Mouse (Mus musculus): ENCODE measurements around the gene Pink1. TPM values are rescaled to one million over a fixed set of nuclear protein-coding genes. Genes with fewer than 3 reads are reported as not detected.
"Not testable (repeated sequence)": the region's sequence is repeated elsewhere in the genome, so short reads cannot be mapped to it uniquely, and the experiment has no call there.

Gene Pink1
- polyA plus RNA-seq, 1 experiment: 9.7 TPM

DNA sequence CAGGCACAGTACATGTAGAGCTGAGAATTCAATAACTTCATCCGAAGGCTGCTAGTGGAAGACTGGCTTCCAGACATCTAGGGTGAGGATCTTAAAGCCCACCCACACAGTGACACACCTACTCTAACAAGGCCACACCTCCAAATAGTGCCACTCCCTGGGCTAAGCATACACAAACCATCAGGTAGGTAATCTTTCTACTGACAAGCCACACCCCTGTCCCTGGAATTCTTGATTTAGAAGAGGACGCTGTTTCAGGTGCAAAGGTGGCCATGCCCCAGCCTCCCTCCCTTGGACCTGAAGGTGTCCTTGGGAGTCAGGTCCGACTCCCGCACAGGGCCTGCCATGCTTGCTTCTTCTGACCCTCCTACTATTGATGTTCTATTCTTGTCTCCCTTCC is 7.0 kb upstream of the Pink1 start:
- Histone ChIP-seq H3K79me2 (ENCODE audit: control insufficient read depth, insufficient read depth) (no peaks in the 10 kb centered on the region), H3K79me3 (ENCODE audit: low read depth) (no peaks in the 10 kb centered on the region), H3K4me3 (ENCODE audit: insufficient read depth, poor library complexity, severe bottlenecking) (no peak overlapping the region), H3K27me3 (ENCODE audit: control insufficient read depth, insufficient read depth, insufficient read length) (no peaks in the 10 kb centered on the region), H3ac (ENCODE audit: control insufficient read depth, insufficient read length, low read depth) (no peak overlapping the region), H3K36me3 (ENCODE audit: control insufficient read depth, insufficient read depth) (no peaks in the 10 kb centered on the region)
- no peak for TF ChIP-seq MYOG (IDR thresholded peaks at IDR 0.05; ENCODE audit: control insufficient read depth, extremely low read depth, insufficient read length)
- no peak for TF ChIP-seq MYOD1 (IDR thresholded peaks at IDR 0.05; ENCODE audit: control insufficient read depth, insufficient read length, low read depth)
- no peak for TF ChIP-seq USF1 (IDR thresholded peaks at IDR 0.05; ENCODE audit: low read depth)
- no peak for TF ChIP-seq MAX (IDR thresholded peaks at IDR 0.05)
- no peak for TF ChIP-seq CTCF (IDR thresholded peaks at IDR 0.05; ENCODE audit: control insufficient read depth, insufficient read depth, insufficient read length)

DNA sequence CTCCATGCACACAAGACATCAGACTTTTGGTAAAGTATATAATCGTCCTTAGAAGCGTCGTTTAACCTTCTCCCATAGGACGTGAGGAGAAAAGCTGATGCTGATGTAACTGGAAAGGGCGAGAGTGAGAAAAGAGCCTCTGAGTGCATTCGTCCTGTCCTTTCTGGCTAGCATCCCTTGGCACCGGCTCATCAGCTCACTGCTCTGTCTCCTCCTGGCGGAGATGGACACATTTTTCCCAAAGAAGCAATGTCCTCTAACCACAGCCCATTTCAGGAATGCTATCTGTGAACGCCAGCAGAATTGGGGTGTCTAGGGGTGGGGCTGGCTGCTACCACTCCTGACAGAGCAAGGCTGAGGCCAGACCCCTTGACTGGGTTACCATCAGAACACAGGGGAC is 5.5 kb upstream of the Pink1 start:
- H3K27me3 ChIP-seq (ENCODE audit: control insufficient read depth, insufficient read depth, insufficient read length): no peaks in the 10 kb centered on the region
- no peaks in the 10 kb centered on the region for H3K36me3 ChIP-seq (ENCODE audit: control insufficient read depth, insufficient read depth)
- TF ChIP-seq FOSL1 (IDR thresholded peaks at IDR 0.05; ENCODE audit: insufficient read depth, low read length, poor library complexity, severe bottlenecking): no peak
- no peak for TF ChIP-seq MYOD1 (IDR thresholded peaks at IDR 0.05; ENCODE audit: control insufficient read depth, insufficient read length, low read depth)
- no peak for TF ChIP-seq CEBPB (IDR thresholded peaks at IDR 0.05; ENCODE audit: low read depth)
- no peak for TF ChIP-seq USF1 (IDR thresholded peaks at IDR 0.05; ENCODE audit: low read depth)
- no peak for TF ChIP-seq MAX (IDR thresholded peaks at IDR 0.05)
- TF ChIP-seq CTCF (IDR thresholded peaks at IDR 0.05; ENCODE audit: control insufficient read depth, insufficient read depth, insufficient read length): no peak
- TF ChIP-seq MYOG (IDR thresholded peaks at IDR 0.05; ENCODE audit: control insufficient read depth, extremely low read depth, insufficient read length): no peak
- H3ac ChIP-seq (ENCODE audit: control insufficient read depth, insufficient read length, low read depth): no peak overlapping the region
- no peaks in the 10 kb centered on the region for H3K79me2 ChIP-seq (ENCODE audit: control insufficient read depth, insufficient read depth)
- no peak overlapping the region for H3K4me3 ChIP-seq (ENCODE audit: insufficient read depth, poor library complexity, severe bottlenecking)
- no peaks in the 10 kb centered on the region for H3K79me3 ChIP-seq (ENCODE audit: low read depth)

DNA sequence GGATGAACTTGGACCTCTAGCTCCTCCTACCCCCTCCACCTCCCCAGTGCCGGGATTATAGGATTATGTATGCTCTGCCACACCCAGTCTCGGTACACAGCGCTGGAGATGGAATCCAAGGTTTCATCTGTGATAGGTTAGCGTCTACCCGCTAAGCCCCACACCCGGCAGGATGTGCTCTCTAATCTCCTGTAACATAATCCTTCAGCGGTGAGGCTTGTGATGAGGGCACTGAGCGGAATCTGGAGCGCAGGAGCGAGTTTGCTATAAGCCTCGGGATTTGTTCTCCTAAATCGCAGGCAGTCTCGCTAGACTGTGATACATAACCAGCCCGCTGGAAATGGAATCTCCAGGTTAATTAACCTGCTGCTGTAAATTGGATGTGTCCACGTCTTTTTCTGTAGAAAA is 4.2 kb upstream of the Pink1 start:
- H3K36me3 ChIP-seq (ENCODE audit: control insufficient read depth, insufficient read depth): no peaks in the 10 kb centered on the region
- TF ChIP-seq MYOD1 (IDR thresholded peaks at IDR 0.05; ENCODE audit: control insufficient read depth, insufficient read length, low read depth): no peak
- no peak for TF ChIP-seq MAX (IDR thresholded peaks at IDR 0.05)
- no peak for TF ChIP-seq USF1 (IDR thresholded peaks at IDR 0.05; ENCODE audit: low read depth)
- TF ChIP-seq FOSL1 (IDR thresholded peaks at IDR 0.05; ENCODE audit: insufficient read depth, low read length, poor library complexity, severe bottlenecking): no peak
- no peak for TF ChIP-seq CTCF (IDR thresholded peaks at IDR 0.05; ENCODE audit: control insufficient read depth, insufficient read depth, insufficient read length)
- TF ChIP-seq CEBPB (IDR thresholded peaks at IDR 0.05; ENCODE audit: low read depth): no peak
- no peak for TF ChIP-seq MYOG (IDR thresholded peaks at IDR 0.05; ENCODE audit: control insufficient read depth, extremely low read depth, insufficient read length)
- H3K27me3 ChIP-seq (ENCODE audit: control insufficient read depth, insufficient read depth, insufficient read length): no peaks in the 10 kb centered on the region
- H3K79me3 ChIP-seq (ENCODE audit: low read depth): no peaks in the 10 kb centered on the region
- H3K4me3 ChIP-seq (ENCODE audit: insufficient read depth, poor library complexity, severe bottlenecking): no peak overlapping the region
- no peaks in the 10 kb centered on the region for H3K79me2 ChIP-seq (ENCODE audit: control insufficient read depth, insufficient read depth)
- H3ac ChIP-seq (ENCODE audit: control insufficient read depth, insufficient read length, low read depth): no peak overlapping the region

DNA sequence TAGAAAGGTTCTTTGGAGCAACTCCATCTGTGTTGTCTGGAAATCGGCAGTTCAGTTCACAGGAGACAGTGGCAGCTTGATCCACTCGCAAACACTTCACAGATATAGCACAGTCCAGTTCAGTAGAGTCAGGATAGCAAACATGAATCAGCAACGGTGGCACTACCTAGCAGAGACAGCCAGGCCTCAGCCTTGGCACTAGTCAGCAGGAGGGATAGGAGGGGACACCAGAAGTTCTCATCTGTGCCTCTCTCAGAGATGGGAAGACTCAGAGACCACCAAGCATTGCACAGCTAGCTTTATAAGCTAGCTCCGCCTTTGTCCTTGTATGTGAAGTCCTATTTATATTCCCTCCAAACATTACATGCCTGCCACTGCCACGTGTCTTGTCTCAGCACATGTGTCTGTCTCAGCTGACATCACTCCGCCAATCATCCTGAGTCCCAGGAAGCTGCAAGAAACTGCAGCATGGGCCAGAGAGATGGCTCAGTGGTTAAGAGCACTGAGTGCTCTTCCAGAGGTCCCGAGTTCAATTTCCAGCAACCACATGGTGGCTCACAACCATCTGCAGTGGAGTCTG is 1.9 kb upstream of the Pink1 start:
- TF ChIP-seq MYOD1 (IDR thresholded peaks at IDR 0.05; ENCODE audit: control insufficient read depth, insufficient read length, low read depth) (no peak), FOSL1 (IDR thresholded peaks at IDR 0.05; ENCODE audit: insufficient read depth, low read length, poor library complexity, severe bottlenecking) (no peak), USF1 (IDR thresholded peaks at IDR 0.05; ENCODE audit: low read depth) (no peak), MAX (IDR thresholded peaks at IDR 0.05) (no peak), CTCF (IDR thresholded peaks at IDR 0.05; ENCODE audit: control insufficient read depth, insufficient read depth, insufficient read length) (no peak), MYOG (IDR thresholded peaks at IDR 0.05; ENCODE audit: control insufficient read depth, extremely low read depth, insufficient read length) (no peak), CEBPB (IDR thresholded peaks at IDR 0.05; ENCODE audit: low read depth) (no peak)
- Histone ChIP-seq H3K79me3 (ENCODE audit: low read depth) (no peaks in the 10 kb centered on the region), H3ac (ENCODE audit: control insufficient read depth, insufficient read length, low read depth) (no peak overlapping the region), H3K27me3 (ENCODE audit: control insufficient read depth, insufficient read depth, insufficient read length) (no peaks in the 10 kb centered on the region), H3K79me2 (ENCODE audit: control insufficient read depth, insufficient read depth) (no peaks in the 10 kb centered on the region), H3K4me3 (ENCODE audit: insufficient read depth, poor library complexity, severe bottlenecking) (no peak overlapping the region), H3K36me3 (ENCODE audit: control insufficient read depth, insufficient read depth) (no peaks in the 10 kb centered on the region)

DNA sequence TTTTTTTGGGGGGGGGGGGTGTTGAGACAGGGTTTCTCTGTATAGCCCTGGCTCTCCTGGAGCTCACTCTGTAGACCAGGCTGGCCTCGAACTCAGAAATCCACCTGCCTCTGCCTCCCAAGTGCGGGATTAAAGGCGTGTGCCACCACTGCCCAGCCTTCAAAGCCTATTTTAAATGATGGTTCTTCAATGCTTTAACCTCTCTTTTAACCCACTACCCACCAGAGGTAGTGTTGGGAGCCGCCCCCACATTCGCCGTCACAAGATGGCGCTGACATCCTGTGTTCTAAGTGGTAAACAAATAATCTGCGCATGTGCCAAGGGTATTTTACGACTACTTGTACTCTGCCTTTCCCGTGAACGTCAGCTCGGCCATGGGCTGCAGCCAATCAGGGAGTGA is 1.0 kb upstream of the Pink1 start:
- H3ac ChIP-seq (ENCODE audit: control insufficient read depth, insufficient read length, low read depth); H3K36me3 ChIP-seq (ENCODE audit: control insufficient read depth, insufficient read depth); H3K79me2 ChIP-seq (ENCODE audit: control insufficient read depth, insufficient read depth); H3K79me3 ChIP-seq (ENCODE audit: low read depth); H3K27me3 ChIP-seq (ENCODE audit: control insufficient read depth, insufficient read depth, insufficient read length); H3K4me3 ChIP-seq (ENCODE audit: insufficient read depth, poor library complexity, severe bottlenecking): not testable (repeated sequence)

DNA sequence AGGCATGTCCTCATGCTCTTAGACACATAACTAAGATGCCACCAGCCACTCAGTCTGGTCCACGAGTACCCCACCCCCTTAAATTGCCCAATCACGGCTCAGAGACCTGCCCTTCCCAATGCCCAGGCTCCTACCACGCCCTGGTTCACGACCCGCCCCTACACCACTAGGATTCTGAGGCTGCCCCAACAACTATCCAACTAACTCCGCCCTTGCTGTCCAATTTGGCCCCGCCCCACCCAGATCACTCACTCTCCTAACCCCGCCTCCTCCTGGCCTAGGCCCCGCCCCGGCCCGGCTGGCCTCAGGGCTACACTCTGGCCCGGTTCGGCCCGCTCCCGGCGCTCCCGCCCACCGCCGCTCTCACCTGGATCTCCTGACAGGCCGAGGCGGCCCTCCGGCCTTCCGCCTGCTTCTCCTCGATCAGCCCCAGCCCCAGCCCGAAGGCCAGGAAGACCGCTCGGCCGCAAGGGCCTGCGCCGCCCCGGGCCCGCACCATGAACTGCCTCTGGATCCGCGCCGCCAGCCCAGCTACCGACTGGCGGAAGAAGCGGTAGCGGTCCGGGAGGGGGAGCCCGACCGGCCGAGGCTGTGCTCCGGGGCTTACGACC is 536 bp downstream of the Pink1 start:
- peak overlapping the region; percentile 73 for H3ac ChIP-seq (ENCODE audit: control insufficient read depth, insufficient read length, low read depth)
- no peaks in the 10 kb centered on the region for H3K27me3 ChIP-seq (ENCODE audit: control insufficient read depth, insufficient read depth, insufficient read length)
- TF ChIP-seq CEBPB (IDR thresholded peaks at IDR 0.05; ENCODE audit: low read depth) (peak; percentile 56), CTCF (IDR thresholded peaks at IDR 0.05; ENCODE audit: control insufficient read depth, insufficient read depth, insufficient read length) (peak; percentile 4), FOSL1 (IDR thresholded peaks at IDR 0.05; ENCODE audit: insufficient read depth, low read length, poor library complexity, severe bottlenecking) (no peak), MAX (IDR thresholded peaks at IDR 0.05) (peak; percentile 13), USF1 (IDR thresholded peaks at IDR 0.05; ENCODE audit: low read depth) (no peak)
- no peaks in the 10 kb centered on the region for H3K36me3 ChIP-seq (ENCODE audit: control insufficient read depth, insufficient read depth)
- no peaks in the 10 kb centered on the region for H3K79me2 ChIP-seq (ENCODE audit: control insufficient read depth, insufficient read depth)
- peak overlapping the region; percentile 71 for H3K4me3 ChIP-seq (ENCODE audit: insufficient read depth, poor library complexity, severe bottlenecking)
- no peaks in the 10 kb centered on the region for H3K79me3 ChIP-seq (ENCODE audit: low read depth)
